Mouse (Mus musculus) thymus, adult 2 months (tissue): ENCODE data around the gene S100b.

Experiments used
- CTCF ChIP-seq: fragments of 200-500 bp; IDR thresholded peaks from 2 replicates; pipeline ENCODE4 v1.5.1; 2012; ENCODE audit warnings: mild to moderate bottlenecking, control low read depth, low read length, moderate library complexity, borderline replicate concordance; ENCODE audit not compliant: control insufficient read depth, poor library complexity, insufficient read depth; ENCODE audit errors: extremely low read depth
- POLR2A ChIP-seq: fragments of 200-500 bp; IDR thresholded peaks from 2 replicates; pipeline ENCODE4 v1.6.1; 2012; ENCODE audit warnings: mild to moderate bottlenecking, low read length, control low read depth, moderate library complexity; ENCODE audit not compliant: control insufficient read depth, poor library complexity, insufficient read depth; ENCODE audit errors: extremely low read depth

- TF ChIP-seq POLR2A, result no peak
- no peak for TF ChIP-seq CTCF
Observed at GRCm38 (mm10) chr10:76278541-76279097, 25.0 kb downstream of the S100b start.
